Mouse (Mus musculus) hindlimb bud, embryonic 11.5 days (tissue): ENCODE results near the gene Endog.

Source experiments
- DNase-seq: peaks from one replicate; pipeline ENCODE4 v3.0.0-alpha.2; 2012; ENCODE audit warnings: low read depth, low spot score; ENCODE audit errors: extremely low spot score

The Endog gene

DNA sequence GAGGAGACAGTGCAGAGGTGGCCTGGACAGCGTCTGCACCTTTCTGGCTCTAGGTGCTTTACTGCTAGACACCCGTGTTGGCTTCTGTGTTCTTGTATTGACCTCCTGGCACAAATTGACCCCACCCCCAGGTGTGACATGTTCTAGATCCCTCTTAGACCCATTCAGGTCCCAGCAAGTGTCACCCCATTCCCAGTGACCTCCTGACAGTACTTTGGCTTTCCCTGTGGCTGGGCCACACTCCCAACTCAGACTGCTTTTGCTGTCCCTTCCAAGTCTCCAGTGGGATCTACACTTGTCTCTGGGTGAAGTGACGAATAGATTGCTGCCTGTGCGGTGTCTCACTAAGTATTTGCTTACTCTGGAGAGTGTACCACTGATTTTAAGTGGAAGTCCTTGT is 36.1 kb downstream of the Endog start:
- DNase-seq = no peak

DNA sequence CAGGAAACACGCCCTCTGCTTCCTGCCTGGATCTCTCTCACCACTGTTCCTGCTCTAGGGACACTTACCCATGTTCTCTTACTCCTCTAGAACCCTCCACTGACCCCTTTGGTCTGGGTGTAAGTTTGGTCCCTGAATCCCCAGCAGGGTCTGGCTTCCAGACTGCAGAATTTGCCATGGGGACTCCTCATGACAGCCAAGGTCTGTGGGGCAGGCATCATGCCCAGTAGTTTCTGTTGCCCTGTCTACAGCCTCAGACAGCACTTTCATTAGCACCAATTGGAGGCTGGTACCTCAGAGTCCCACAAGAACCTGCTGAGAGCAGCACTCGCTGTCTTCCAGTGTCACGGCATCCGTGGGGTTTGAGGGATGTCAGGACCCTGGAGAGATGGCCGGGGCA is 36.6 kb downstream of the Endog start:
- DNase-seq = no peak

DNA sequence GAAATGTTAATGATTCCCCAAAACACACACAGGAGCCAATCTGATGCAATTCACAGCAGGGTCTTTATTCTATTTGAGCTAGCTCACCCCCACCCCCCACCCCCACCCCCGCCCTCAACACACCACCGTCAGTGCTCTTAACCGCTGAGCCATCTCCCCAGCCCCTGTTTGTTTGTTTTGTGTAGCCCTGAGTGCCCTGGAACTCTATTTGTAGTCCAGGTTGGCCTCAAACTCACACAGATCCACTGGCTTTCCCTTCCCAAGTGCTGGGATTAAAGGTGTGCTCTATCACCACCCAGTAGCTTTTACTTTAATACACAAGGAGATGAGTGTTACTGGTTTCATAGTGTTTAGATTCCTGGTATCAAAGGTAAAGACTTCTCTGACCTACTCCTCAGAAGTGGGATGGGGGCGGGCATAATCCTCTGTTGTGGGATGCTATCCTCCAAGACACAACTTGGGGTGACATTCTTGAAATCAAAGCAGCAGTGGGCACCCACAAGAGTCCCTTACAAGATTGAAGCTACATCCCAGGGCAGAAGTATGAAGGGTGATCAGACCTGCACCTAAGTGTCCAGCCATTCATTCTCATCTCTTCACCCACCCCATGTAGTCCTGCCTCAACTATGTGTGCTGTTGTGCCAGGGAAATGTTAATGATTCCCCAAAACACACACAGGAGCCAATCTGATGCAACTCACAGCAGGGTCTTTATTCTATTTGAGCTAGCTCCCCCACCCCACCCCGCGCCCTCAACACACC is 40.3 kb downstream of the Endog start:
- no peak for DNase-seq

DNA sequence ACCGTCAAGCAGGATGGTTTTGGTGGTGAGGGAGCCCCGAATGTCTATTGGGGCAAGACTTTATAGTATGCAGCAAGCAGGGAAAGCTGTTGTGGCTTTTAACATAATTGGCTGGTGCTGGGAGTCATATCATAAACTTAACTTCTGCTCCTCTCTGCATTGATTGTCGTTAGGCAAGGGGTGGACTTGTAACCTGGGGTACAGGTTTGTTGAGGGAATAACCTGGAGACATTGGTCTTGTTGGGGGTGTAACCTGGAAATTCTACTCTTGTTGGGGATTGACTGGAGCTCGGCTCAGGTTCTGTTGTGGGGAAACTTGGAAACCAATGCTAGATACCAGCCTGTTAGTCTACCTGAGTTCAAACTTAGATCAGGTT is 40.9 kb downstream of the Endog start:
- no peak for DNase-seq

DNA sequence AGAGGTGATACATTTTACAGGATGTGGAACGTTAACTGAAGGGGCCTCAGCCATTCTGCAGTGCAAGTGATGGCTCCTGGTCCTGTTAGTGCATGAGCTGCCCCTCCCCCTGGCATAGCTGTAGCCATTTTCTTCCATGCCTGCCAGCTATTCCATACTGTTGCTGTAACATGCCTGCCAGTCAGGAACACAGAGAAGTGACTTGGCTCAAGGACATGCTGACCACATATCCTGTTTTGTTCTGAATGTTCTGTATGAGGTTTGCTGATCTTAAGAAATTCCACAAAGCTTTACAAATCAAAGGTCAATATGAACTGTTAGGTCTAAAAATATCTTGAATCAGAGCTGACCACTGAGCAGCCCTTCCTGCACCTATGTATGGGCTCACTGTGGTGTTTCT is 41.7 kb downstream of the Endog start:
- DNase-seq = no peak

DNA sequence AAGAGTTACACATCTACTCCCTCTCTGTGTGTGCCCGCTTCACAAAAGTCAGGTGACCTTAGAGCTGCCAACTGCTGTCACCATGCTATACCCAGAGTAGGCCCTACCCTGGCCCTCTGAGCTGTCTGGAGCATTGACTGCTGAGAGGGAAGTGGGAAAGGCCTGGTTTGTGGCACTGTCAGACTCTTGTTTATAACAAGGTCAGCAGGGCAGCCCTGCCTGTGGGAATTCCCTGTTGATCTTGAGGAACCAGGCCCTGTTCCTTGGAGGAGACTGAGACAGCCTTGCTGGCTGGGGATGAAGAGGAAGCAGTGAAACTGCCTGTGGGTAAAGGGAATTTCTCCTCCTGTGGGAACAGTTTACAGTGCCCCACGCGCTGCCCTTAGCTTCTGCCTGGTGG is 43.5 kb downstream of the Endog start:
- DNase-seq = no peak

DNA sequence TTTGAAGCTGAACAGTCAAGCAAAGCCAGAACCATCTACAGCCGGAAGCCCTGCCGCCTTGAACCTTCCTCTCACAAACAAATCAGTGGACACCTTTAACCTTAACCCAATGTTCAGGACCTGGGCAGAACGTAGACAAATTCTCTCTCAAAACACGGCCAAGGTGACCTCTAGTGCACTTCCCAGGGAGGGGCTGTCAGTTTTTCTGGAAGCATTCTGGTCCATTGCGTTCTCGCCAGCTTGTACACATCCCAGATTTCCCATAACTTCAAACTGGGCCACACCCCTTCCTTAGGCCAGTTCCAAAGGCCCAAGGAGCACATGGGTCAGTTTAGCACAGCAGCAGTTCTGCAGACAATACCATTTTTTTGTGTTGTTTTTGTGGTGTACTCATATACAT is 44.2 kb downstream of the Endog start:
- DNase-seq = no peak

DNA sequence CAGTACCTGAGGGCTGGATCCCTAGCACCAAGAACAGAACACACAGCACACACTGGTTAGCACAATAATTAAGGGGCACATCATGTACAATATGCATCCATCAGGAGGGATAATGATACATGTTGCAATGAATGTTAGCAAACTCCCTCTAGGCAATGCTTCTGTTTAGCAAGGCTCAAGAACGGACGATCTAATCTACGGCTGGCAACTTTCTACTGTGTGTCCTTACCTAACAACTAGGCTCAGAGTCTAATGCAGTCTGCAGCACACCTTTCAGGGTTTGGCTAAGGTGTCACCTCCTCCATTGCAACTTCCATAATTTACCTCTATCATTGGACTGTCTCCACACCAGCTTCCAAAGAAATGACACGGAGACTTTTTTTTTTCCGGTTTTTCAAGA is 45.0 kb downstream of the Endog start:
- DNase-seq = no peak
